Mouse (Mus musculus) MEL (cell line): ENCODE results near the gene Amz2. TPM values are rescaled to one million over a fixed set of nuclear protein-coding genes. Genes with fewer than 3 reads are reported as not detected.

Experiments
- DNase-seq: peaks from one replicate; pipeline ENCODE4 v3.0.0; 2011; ENCODE audit warnings: low read depth, low spot score
- H3K27ac ChIP-seq: 2 replicates; pipeline ENCODE4 v1.5.1; 2012; ENCODE audit warnings: low read depth, mild to moderate bottlenecking, control low read depth, low read length, moderate library complexity; ENCODE audit not compliant: control insufficient read depth
- H3K27me3 ChIP-seq, 2 experiments: fragments of 150-350 bp in 1 of 2; sonication (generic) in 1 of 2; 2 replicates each; pipeline ENCODE4 v1.6.1; 2012; ENCODE audit warnings: low read length in 2 of 2, mild to moderate bottlenecking in 2 of 2, improper control_type of control experiment in 1 of 2, moderate library complexity in 1 of 2; ENCODE audit not compliant: insufficient read depth in 2 of 2, control insufficient read depth in 1 of 2
- H3K36me3 ChIP-seq, 2 experiments: 2 replicates each; pipeline ENCODE4 v1.6.1; 2012 to 2014; ENCODE audit warnings: low read length in 2 of 2, improper control_type of control experiment in 1 of 2, inconsistent platforms in 1 of 2, mild to moderate bottlenecking in 1 of 2; ENCODE audit not compliant: insufficient read depth in 2 of 2, control insufficient read depth in 1 of 2
- H3K4me1 ChIP-seq, 2 experiments: fragments of 150-350 bp in 1 of 2; sonication (generic) in 1 of 2; 2 replicates each; pipeline ENCODE4 v1.6.1; 2012; ENCODE audit warnings: low read length in 2 of 2, improper control_type of control experiment in 1 of 2, mild to moderate bottlenecking in 1 of 2; ENCODE audit not compliant: insufficient read depth in 2 of 2, control insufficient read depth in 1 of 2
- H3K4me3 ChIP-seq, 2 experiments: fragments of 150-350 bp in 1 of 2; sonication (generic) in 1 of 2; 2 replicates each; pipeline ENCODE4 v1.5.1; 2012; ENCODE audit warnings: low read depth in 2 of 2, low read length in 2 of 2, mild to moderate bottlenecking in 2 of 2, moderate library complexity in 2 of 2, control low read depth in 1 of 2, improper control_type of control experiment in 1 of 2; ENCODE audit not compliant: control insufficient read depth in 1 of 2, insufficient read depth in 1 of 2
- H3K79me2 ChIP-seq: 2 replicates; pipeline ENCODE4 v1.6.1; 2012; ENCODE audit warnings: mild to moderate bottlenecking, low read length, moderate library complexity; ENCODE audit not compliant: control insufficient read depth, poor library complexity, insufficient read depth
- H3K9ac ChIP-seq: 2 replicates; pipeline ENCODE4 v1.6.1; 2012; ENCODE audit warnings: low read depth, mild to moderate bottlenecking, control low read depth, low read length, moderate library complexity; ENCODE audit not compliant: control insufficient read depth, poor library complexity, severe bottlenecking
- H3K9me3 ChIP-seq: fragments of 150-350 bp; sonication (generic); replicated peaks from 2 replicates; pipeline ENCODE4 v1.6.1; 2012; ENCODE audit warnings: mild to moderate bottlenecking, low read length, improper control_type of control experiment, moderate library complexity; ENCODE audit not compliant: insufficient read depth
- BHLHE40 ChIP-seq: IDR thresholded peaks from 2 replicates; pipeline ENCODE4 v1.6.1; 2012; ENCODE audit warnings: low read depth, mild to moderate bottlenecking, inconsistent platforms, low read length, improper control_type of control experiment, borderline replicate concordance
- CHD1 ChIP-seq: IDR thresholded peaks from 2 replicates; pipeline ENCODE4 v1.6.1; 2012; ENCODE audit warnings: low read depth, mild to moderate bottlenecking, inconsistent platforms, low read length, improper control_type of control experiment
- CTCF ChIP-seq, 3 experiments: IDR thresholded peaks in 2 of 3; conservative IDR thresholded peaks in 1 of 3; 2 replicates each; pipeline ENCODE4 v1.5.1; 2011 to 2012; ENCODE audit warnings: low read length in 3 of 3, low read depth in 2 of 3, mild to moderate bottlenecking in 2 of 3, improper control_type of control experiment in 1 of 3, inconsistent platforms in 1 of 3, mixed read lengths in 1 of 3, moderate library complexity in 1 of 3; ENCODE audit not compliant: control insufficient read depth in 1 of 3, insufficient read depth in 1 of 3, poor library complexity in 1 of 3, severe bottlenecking in 1 of 3
- EP300 ChIP-seq, 2 experiments: IDR thresholded peaks; 2 replicates each; pipeline ENCODE4 v1.6.1; 2011; ENCODE audit warnings: improper control_type of control experiment in 2 of 2, low read length in 2 of 2, low read depth in 1 of 2, mild to moderate bottlenecking in 1 of 2
- GATA1 ChIP-seq: IDR thresholded peaks from 2 replicates; pipeline ENCODE4 v1.6.1; 2011; ENCODE audit warnings: low read depth, low read length, improper control_type of control experiment
- HCFC1 ChIP-seq: IDR thresholded peaks from 2 replicates; pipeline ENCODE4 v1.6.1; 2012; ENCODE audit warnings: low read depth, mild to moderate bottlenecking, inconsistent platforms, low read length, improper control_type of control experiment, moderate library complexity
- JUND ChIP-seq: IDR thresholded peaks from 2 replicates; pipeline ENCODE4 v1.6.1; 2011; ENCODE audit warnings: low read depth, mild to moderate bottlenecking, improper control_type of control experiment, low read length
- MAFK ChIP-seq: IDR thresholded peaks from 2 replicates; pipeline ENCODE4 v1.6.1; 2011; ENCODE audit warnings: low read depth, mild to moderate bottlenecking, low read length, improper control_type of control experiment, borderline replicate concordance
- MAX ChIP-seq: IDR thresholded peaks from 2 replicates; pipeline ENCODE4 v1.6.1; 2011; ENCODE audit warnings: low read length, improper control_type of control experiment
- MEF2A ChIP-seq: IDR thresholded peaks from 2 replicates; pipeline ENCODE4 v1.6.1; 2014; ENCODE audit warnings: low read depth, mild to moderate bottlenecking, inconsistent platforms, low read length, improper control_type of control experiment; ENCODE audit not compliant: poor library complexity, insufficient replicate concordance, severe bottlenecking; ENCODE audit errors: extremely low read depth
- MYB ChIP-seq: IDR thresholded peaks from 2 replicates; pipeline ENCODE4 v1.6.1; 2011; ENCODE audit warnings: mild to moderate bottlenecking, low read depth, low read length, improper control_type of control experiment
- MYC ChIP-seq: IDR thresholded peaks from 2 replicates; pipeline ENCODE4 v1.6.1; 2011; ENCODE audit warnings: low read depth, mild to moderate bottlenecking, low read length, improper control_type of control experiment, moderate library complexity
- NELFE ChIP-seq: IDR thresholded peaks from 2 replicates; pipeline ENCODE4 v1.6.1; 2011; ENCODE audit warnings: low read depth, low read length, improper control_type of control experiment
- POLR2A ChIP-seq, 2 experiments: IDR thresholded peaks; 2 replicates each; pipeline ENCODE4 v1.6.1; 2011 to 2012; ENCODE audit warnings: low read length in 2 of 2, mild to moderate bottlenecking in 2 of 2, control low read depth in 1 of 2, improper control_type of control experiment in 1 of 2, low read depth in 1 of 2, moderate library complexity in 1 of 2; ENCODE audit not compliant: control insufficient read depth in 1 of 2, insufficient read depth in 1 of 2, poor library complexity in 1 of 2
- POLR2AphosphoS2 ChIP-seq: IDR thresholded peaks from 2 replicates; pipeline ENCODE4 v1.6.1; 2011; ENCODE audit warnings: low read length, improper control_type of control experiment
- POLR2AphosphoS5 ChIP-seq: IDR thresholded peaks from 2 replicates; pipeline ENCODE4 v1.6.1; 2012; ENCODE audit warnings: low read depth, borderline replicate concordance, mild to moderate bottlenecking, inconsistent platforms, low read length, moderate library complexity, mixed read lengths
- RCOR1 ChIP-seq: IDR thresholded peaks from 2 replicates; pipeline ENCODE4 v1.6.1; 2012; ENCODE audit warnings: low read depth, mild to moderate bottlenecking, inconsistent platforms, low read length, improper control_type of control experiment
- SMC3 ChIP-seq: IDR thresholded peaks from 2 replicates; pipeline ENCODE4 v1.6.1; 2011; ENCODE audit warnings: low read depth, low read length, improper control_type of control experiment
- TAL1 ChIP-seq: IDR thresholded peaks from 2 replicates; pipeline ENCODE4 v1.6.1; 2012; ENCODE audit warnings: mild to moderate bottlenecking, inconsistent platforms, low read length, moderate library complexity, mixed read lengths
- TBP ChIP-seq: IDR thresholded peaks from 2 replicates; pipeline ENCODE4 v1.8.0; 2011; ENCODE audit warnings: low read depth, low read length, improper control_type of control experiment
- ZNF384 ChIP-seq: IDR thresholded peaks from 2 replicates; pipeline ENCODE4 v1.6.1; 2012; ENCODE audit warnings: low read depth, mild to moderate bottlenecking, inconsistent platforms, low read length, improper control_type of control experiment
- polyA plus RNA-seq, 2 experiments: library from polyadenylated mRNA; stranded (reverse) in 1 of 2; unstranded in 1 of 2; fragments of >175 nt in 1 of 2; fragments of >200 nt in 1 of 2; gene quantifications; 2 replicates each; pipeline versions ENCODE4 v1.2.1 to v1.2.4; 2012; ENCODE audit warnings: low replicate concordance in 2 of 2, low read depth in 1 of 2; ENCODE audit not compliant: insufficient read length in 2 of 2, insufficient read depth in 1 of 2, missing spikeins in 1 of 2
- total RNA-seq: library from RNA; depleted of rRNA; stranded (reverse); fragments of 300-350 nt; gene quantifications from 2 replicates; pipeline ENCODE4 v1.2.3, GENCODE M21; 2012

Gene Amz2
- total and polyA plus RNA-seq, 3 experiments, result 40.2 to 1,743 (median 47.1) TPM

- no peak overlapping the region for H3K9ac ChIP-seq
- H3K27ac ChIP-seq, result no peak overlapping the region
- peaks cover 2 to 4% of the 10 kb centered on the region in 2 experiments; a peak in 3 of 4 replicates for H3K4me1 ChIP-seq
- no peaks in the 10 kb centered on the region for H3K27me3 ChIP-seq
- H3K79me2 ChIP-seq, result peaks cover 19% of the 10 kb centered on the region
- TF ChIP-seq TBP (no peak), BHLHE40 (no peak)
- H3K36me3 ChIP-seq, result peaks cover 4 to 11% of the 10 kb centered on the region in 2 experiments
- H3K9me3 ChIP-seq, result no peaks in the 10 kb centered on the region
- no peak for DNase-seq
- no peak overlapping the region for H3K4me3 ChIP-seq
Observed at GRCm38 (mm10) chr11:109391760-109392159, 34.0 kb upstream of the Amz2 start.

DNA sequence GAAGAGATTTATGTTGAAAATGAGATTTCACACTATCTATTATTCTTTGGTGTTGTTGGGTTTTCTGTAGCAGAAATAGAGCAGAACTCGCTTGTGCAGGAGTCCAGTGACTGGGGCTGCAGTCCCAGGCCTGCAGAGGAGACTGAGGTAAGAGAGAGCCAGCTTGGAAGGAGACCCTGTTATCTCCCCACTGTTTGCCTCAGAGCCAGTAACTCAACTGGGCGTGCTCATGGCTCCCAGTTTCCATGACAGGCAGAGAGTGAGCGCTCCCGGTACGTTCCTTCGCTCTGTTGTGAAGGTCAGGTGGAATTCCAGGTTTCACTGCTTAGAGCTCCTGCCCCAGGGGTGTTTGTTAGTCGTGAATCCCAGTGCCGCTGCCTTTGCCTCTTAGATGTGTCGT is 33.1 kb upstream of the Amz2 start:
- Histone ChIP-seq H3K36me3 (peaks cover 0 to 12% of the 10 kb centered on the region in 2 experiments; a peak in 2 of 4 replicates), H3K27me3 (no peaks in the 10 kb centered on the region), H3K9me3 (no peaks in the 10 kb centered on the region), H3K4me3 (no peak overlapping the region), H3K4me1 (no peaks in the 10 kb centered on the region), H3K27ac (no peak overlapping the region), H3K79me2 (peaks cover 15% of the 10 kb centered on the region), H3K9ac (no peak overlapping the region)
- DNase-seq, result no peak
- TF ChIP-seq MYC (no peak), EP300 (IDR thresholded peaks at IDR 0.05; ENCODE audit: low read depth in 1 of 2, low read length in 2 of 2) (no peak), NELFE (no peak), HCFC1 (no peak), POLR2AphosphoS2 (no peak), BHLHE40 (no peak), TBP (no peak), RCOR1 (no peak)

DNA sequence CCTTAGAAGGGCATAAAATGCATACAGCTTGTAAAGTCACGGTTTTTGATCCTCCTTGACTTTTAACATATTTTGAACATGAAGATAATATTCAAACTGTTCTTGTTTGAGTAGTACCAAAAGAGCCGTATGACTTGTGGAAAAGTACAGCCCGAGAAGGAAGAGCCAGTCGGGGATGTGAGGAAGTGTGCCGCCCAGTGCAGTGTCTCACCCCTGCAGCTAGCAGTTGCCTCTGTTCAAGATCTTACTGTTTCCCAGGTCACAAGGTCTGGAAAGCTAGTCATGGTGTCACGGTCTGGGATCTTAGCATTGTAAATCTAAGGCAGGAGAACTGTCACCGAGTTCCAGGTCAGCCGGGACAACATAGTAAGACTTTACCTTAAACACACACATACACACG is 31.0 kb upstream of the Amz2 start:
- Histone ChIP-seq H3K9me3 (no peaks in the 10 kb centered on the region), H3K27me3 (no peaks in the 10 kb centered on the region), H3K36me3 (peaks cover 0 to 10% of the 10 kb centered on the region in 2 experiments; a peak in 2 of 4 replicates), H3K4me1 (no peaks in the 10 kb centered on the region), H3K4me3 (no peak overlapping the region), H3K27ac (no peak overlapping the region), H3K9ac (no peak overlapping the region), H3K79me2 (no peaks in the 10 kb centered on the region; the same call in 1 of the 2 replicates)
- no peak for DNase-seq
- no peak for TF ChIP-seq SMC3
- no peak for TF ChIP-seq TAL1
- TF ChIP-seq POLR2AphosphoS2, result no peak
- no peak for TF ChIP-seq ZNF384
- no peak for TF ChIP-seq POLR2AphosphoS5
- TF ChIP-seq MYB, result no peak
- no peak for TF ChIP-seq CHD1
- TF ChIP-seq MAFK, result no peak
- no peak for TF ChIP-seq JUND
- TF ChIP-seq GATA1, result no peak
- TF ChIP-seq MEF2A, result no peak
- TF ChIP-seq BHLHE40, result no peak
- no peak for TF ChIP-seq POLR2A (IDR thresholded peaks at IDR 0.05; ENCODE audit: control insufficient read depth in 1 of 2, insufficient read depth in 1 of 2, low read depth in 1 of 2, low read length in 2 of 2, poor library complexity in 1 of 2)
- TF ChIP-seq MYC, result no peak
- TF ChIP-seq CTCF (IDR thresholded peaks at IDR 0.05 in 2 of 3, conservative IDR thresholded peaks at IDR 0.05 in 1 of 3; ENCODE audit: control insufficient read depth in 1 of 3, insufficient read depth in 1 of 3, low read depth in 2 of 3, low read length in 3 of 3, poor library complexity in 1 of 3, severe bottlenecking in 1 of 3), result no peak
- TF ChIP-seq MAX, result no peak
- TF ChIP-seq TBP, result no peak
